Mouse (Mus musculus): ENCODE measurements around the gene Cul4b.

GRCm38 (mm10) chrX:38563941-38564541, 12.0 kb downstream of the Cul4b start:
- TF ChIP-seq CTCF (conservative IDR thresholded peaks at IDR 0.05; ENCODE audit: low read length) (no peak), POU5F1 (IDR thresholded peaks at IDR 0.05; ENCODE audit: borderline replicate concordance, low read length) (no peak)

Measured in E14TG2a.4 (cell line).